Mouse (Mus musculus): Measurements from ENCODE around the gene Lrfn2. TPM values are rescaled to one million over a fixed set of nuclear protein-coding genes. Genes with fewer than 3 reads are reported as not detected.

The Lrfn2 gene
- polyA plus RNA-seq, 1 experiment: not detected

DNA sequence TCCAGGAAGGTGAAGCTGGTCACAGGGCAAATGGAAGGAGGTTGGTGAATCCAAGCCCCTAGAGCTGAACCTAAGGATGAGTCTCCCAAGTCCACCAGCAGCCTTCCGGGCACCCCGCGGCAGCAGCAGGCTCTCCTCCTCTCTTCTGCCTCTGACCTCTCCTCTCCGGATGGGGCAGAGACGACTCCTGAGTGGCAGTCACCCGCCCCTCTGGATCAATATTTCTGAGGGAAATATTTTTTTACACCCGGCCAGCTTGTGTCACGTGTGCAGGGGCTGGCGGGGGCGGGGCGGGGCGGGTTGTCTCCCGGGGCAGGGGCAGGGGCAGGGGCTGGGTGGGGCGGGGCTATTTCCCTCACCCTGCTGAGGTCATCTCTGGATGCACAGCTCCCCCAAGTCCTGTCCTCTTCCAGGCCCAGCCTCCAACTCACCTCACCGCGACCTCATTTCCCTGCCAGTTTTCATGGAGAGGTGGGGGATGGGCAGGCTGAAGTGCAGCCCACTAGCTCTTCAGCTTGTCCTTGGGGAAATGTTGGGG is 28.1 kb downstream of the Lrfn2 start:
- no peak for TF ChIP-seq TAL1 (IDR thresholded peaks at IDR 0.05; ENCODE audit: low read length)
- no peak for TF ChIP-seq GATA1 (IDR thresholded peaks at IDR 0.05; ENCODE audit: low read length)
- H3K9me3 ChIP-seq (ENCODE audit: control insufficient read depth, low read length): peaks cover 19% of the 10 kb centered on the region
- H3K4me3 ChIP-seq (replicated peaks): no peak overlapping the region
- H3K4me1 ChIP-seq (ENCODE audit: control insufficient read depth): no peaks in the 10 kb centered on the region
- H3K36me3 ChIP-seq (ENCODE audit: control insufficient read depth): no peaks in the 10 kb centered on the region
- no peaks in the 10 kb centered on the region for H3K27me3 ChIP-seq (ENCODE audit: control insufficient read depth)

GRCm38 (mm10) chr17:48962646-48963045 is 30.5 kb downstream of the Lrfn2 start:
- Histone ChIP-seq H3K4me3 (replicated peaks) (no peak overlapping the region), H3K4me1 (ENCODE audit: control insufficient read depth) (no peaks in the 10 kb centered on the region), H3K27me3 (ENCODE audit: control insufficient read depth) (no peaks in the 10 kb centered on the region), H3K9me3 (ENCODE audit: control insufficient read depth, low read length) (peaks cover 17% of the 10 kb centered on the region), H3K36me3 (ENCODE audit: control insufficient read depth) (no peaks in the 10 kb centered on the region)
- TF ChIP-seq GATA1 (IDR thresholded peaks at IDR 0.05; ENCODE audit: low read length) (no peak), TAL1 (IDR thresholded peaks at IDR 0.05; ENCODE audit: low read length) (no peak)

GRCm38 (mm10) chr17:48963740-48964139 is 31.6 kb downstream of the Lrfn2 start:
- Histone ChIP-seq H3K27me3 (ENCODE audit: control insufficient read depth) (no peaks in the 10 kb centered on the region), H3K4me3 (replicated peaks) (no peak overlapping the region), H3K9me3 (ENCODE audit: control insufficient read depth, low read length) (peaks cover 17% of the 10 kb centered on the region), H3K4me1 (ENCODE audit: control insufficient read depth) (no peaks in the 10 kb centered on the region), H3K36me3 (ENCODE audit: control insufficient read depth) (no peaks in the 10 kb centered on the region)
- TF ChIP-seq TAL1 (IDR thresholded peaks at IDR 0.05; ENCODE audit: low read length) (no peak), GATA1 (IDR thresholded peaks at IDR 0.05; ENCODE audit: low read length) (no peak)

DNA sequence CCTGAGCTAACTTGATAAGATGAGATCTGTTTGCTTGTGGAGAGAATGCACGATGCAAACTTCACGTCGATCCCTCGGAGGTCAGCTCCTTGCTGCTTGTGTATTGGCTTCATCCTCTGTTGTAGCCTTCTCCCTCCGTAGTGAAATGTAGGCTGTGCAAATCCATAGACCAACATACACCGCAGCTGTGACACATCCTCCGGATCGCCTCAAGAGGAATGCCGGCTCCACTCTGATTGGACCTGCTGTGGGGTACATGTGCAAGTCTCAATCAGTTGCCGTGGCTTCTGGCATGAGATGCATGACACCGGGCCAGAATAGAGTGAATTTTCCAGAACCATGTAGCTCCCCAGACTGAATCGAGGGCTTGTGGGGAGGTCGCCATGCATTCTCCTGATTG is 36.1 kb downstream of the Lrfn2 start:
- H3K9me3 ChIP-seq (ENCODE audit: control insufficient read depth, low read length): peaks cover 4% of the 10 kb centered on the region; the same call in 1 of the 2 replicates
- TF ChIP-seq TAL1 (IDR thresholded peaks at IDR 0.05; ENCODE audit: low read length): no peak
- no peak for TF ChIP-seq GATA1 (IDR thresholded peaks at IDR 0.05; ENCODE audit: low read length)
- H3K36me3 ChIP-seq (ENCODE audit: control insufficient read depth): no peaks in the 10 kb centered on the region
- H3K27me3 ChIP-seq (ENCODE audit: control insufficient read depth): no peaks in the 10 kb centered on the region
- no peaks in the 10 kb centered on the region for H3K4me1 ChIP-seq (ENCODE audit: control insufficient read depth)
- no peak overlapping the region for H3K4me3 ChIP-seq (replicated peaks)

DNA sequence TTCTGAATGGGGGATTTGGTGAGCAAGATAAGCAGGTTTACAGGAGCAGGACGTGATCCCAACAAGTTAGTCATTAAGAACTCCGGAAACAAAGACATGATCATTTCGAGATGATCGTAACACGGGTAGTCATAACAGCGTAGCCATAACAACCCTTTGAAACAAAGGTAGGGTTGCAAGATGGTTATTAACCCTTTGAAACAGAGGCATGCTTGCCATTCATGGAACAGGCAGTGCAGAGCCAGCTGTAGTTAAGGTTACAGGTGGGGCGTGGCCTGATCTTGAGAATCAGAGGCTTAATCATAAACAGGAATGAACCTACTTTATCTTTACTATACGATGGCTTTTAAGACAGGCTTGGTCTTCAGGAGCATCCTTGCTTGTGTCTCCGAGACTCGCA is 39.1 kb downstream of the Lrfn2 start:
- no peak overlapping the region for H3K4me3 ChIP-seq (replicated peaks)
- no peaks in the 10 kb centered on the region for H3K4me1 ChIP-seq (ENCODE audit: control insufficient read depth)
- no peak for TF ChIP-seq GATA1 (IDR thresholded peaks at IDR 0.05; ENCODE audit: low read length)
- no peak for TF ChIP-seq TAL1 (IDR thresholded peaks at IDR 0.05; ENCODE audit: low read length)
- H3K27me3 ChIP-seq (ENCODE audit: control insufficient read depth): no peaks in the 10 kb centered on the region
- no peaks in the 10 kb centered on the region for H3K36me3 ChIP-seq (ENCODE audit: control insufficient read depth)
- no peaks in the 10 kb centered on the region for H3K9me3 ChIP-seq (ENCODE audit: control insufficient read depth, low read length)

DNA sequence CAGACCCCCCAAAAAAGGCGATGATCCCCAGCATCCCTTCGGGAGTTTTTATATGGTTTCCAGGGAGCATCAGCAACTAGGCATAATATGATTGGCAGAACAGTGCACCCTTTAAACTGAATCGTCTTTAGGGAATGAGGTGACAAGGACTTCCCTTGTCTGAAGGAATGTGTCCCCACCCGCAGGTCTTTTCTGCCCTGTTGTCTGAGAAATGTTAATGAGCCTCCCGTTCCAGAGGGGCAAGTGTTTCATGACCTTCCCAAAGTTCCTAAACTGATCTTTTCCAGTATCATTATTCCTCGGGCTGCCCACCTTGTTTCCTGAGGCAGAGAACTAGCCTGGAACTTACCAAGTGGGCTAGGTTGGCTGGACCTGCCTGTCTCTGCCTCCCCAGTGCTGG is 40.7 kb downstream of the Lrfn2 start:
- Histone ChIP-seq H3K4me3 (replicated peaks) (no peak overlapping the region), H3K27me3 (ENCODE audit: control insufficient read depth) (no peaks in the 10 kb centered on the region), H3K9me3 (ENCODE audit: control insufficient read depth, low read length) (no peaks in the 10 kb centered on the region), H3K4me1 (ENCODE audit: control insufficient read depth) (no peaks in the 10 kb centered on the region), H3K36me3 (ENCODE audit: control insufficient read depth) (no peaks in the 10 kb centered on the region)
- TF ChIP-seq TAL1 (IDR thresholded peaks at IDR 0.05; ENCODE audit: low read length) (no peak), GATA1 (IDR thresholded peaks at IDR 0.05; ENCODE audit: low read length) (no peak)

DNA sequence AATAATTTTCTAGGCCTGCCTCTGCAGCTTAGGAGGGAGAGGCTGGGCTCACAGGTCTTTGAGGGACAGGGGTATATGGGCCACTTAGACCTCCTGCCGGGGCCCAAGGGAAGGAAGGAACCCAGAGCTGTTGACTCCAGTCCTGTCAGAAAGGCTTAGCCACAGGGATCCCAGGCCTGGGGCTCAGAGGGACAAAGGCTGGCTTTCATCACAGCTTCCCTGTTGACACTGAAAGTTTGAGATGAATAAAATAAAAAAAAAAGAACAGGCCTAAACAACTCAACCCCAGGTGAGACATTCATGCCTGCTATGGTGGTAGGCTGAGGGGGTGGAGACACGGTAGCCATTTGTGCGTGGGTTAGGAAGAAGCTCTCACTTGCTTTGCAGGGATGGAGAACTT is 41.2 kb downstream of the Lrfn2 start:
- Histone ChIP-seq H3K9me3 (ENCODE audit: control insufficient read depth, low read length) (no peaks in the 10 kb centered on the region), H3K36me3 (ENCODE audit: control insufficient read depth) (no peaks in the 10 kb centered on the region), H3K4me3 (replicated peaks) (no peak overlapping the region), H3K4me1 (ENCODE audit: control insufficient read depth) (no peaks in the 10 kb centered on the region), H3K27me3 (ENCODE audit: control insufficient read depth) (no peaks in the 10 kb centered on the region)
- no peak for TF ChIP-seq TAL1 (IDR thresholded peaks at IDR 0.05; ENCODE audit: low read length)
- no peak for TF ChIP-seq GATA1 (IDR thresholded peaks at IDR 0.05; ENCODE audit: low read length)

- H3K27me3 ChIP-seq (ENCODE audit: control insufficient read depth): no peaks in the 10 kb centered on the region
- H3K36me3 ChIP-seq (ENCODE audit: control insufficient read depth): no peaks in the 10 kb centered on the region
- H3K4me3 ChIP-seq (replicated peaks): no peak overlapping the region
- H3K4me1 ChIP-seq (ENCODE audit: control insufficient read depth): no peaks in the 10 kb centered on the region
- TF ChIP-seq TAL1 (IDR thresholded peaks at IDR 0.05; ENCODE audit: low read length) (no peak), GATA1 (IDR thresholded peaks at IDR 0.05; ENCODE audit: low read length) (no peak)
- H3K9me3 ChIP-seq (ENCODE audit: control insufficient read depth, low read length): no peaks in the 10 kb centered on the region
Measured at GRCm38 (mm10) chr17:48975055-48975454, 42.9 kb downstream of the Lrfn2 start.

GRCm38 (mm10) chr17:48976611-48977022 is 44.4 kb downstream of the Lrfn2 start:
- Histone ChIP-seq H3K4me3 (replicated peaks) (no peak overlapping the region), H3K9me3 (ENCODE audit: control insufficient read depth, low read length) (no peaks in the 10 kb centered on the region), H3K27me3 (ENCODE audit: control insufficient read depth) (no peaks in the 10 kb centered on the region), H3K36me3 (ENCODE audit: control insufficient read depth) (no peaks in the 10 kb centered on the region), H3K4me1 (ENCODE audit: control insufficient read depth) (no peaks in the 10 kb centered on the region)
- no peak for TF ChIP-seq GATA1 (IDR thresholded peaks at IDR 0.05; ENCODE audit: low read length)
- no peak for TF ChIP-seq TAL1 (IDR thresholded peaks at IDR 0.05; ENCODE audit: low read length)
